Mouse (Mus musculus) neural tube, embryonic 15.5 days (tissue): ENCODE measurements around the gene Prkca. TPM values are rescaled to one million over a fixed set of nuclear protein-coding genes. Genes with fewer than 3 reads are reported as not detected.

Experiments used
- ATAC-seq: fragments of 200-750 bp; cut with Nextera tagmentation; 2 replicates; pipeline ENCODE4 v1.8.0; 2017; ENCODE audit warnings: mild to moderate bottlenecking, moderate TSS enrichment, moderate library complexity; ENCODE audit not compliant: low FRiP score
- H3K27ac ChIP-seq: fragments of 300-500 bp; sonication (generic); replicated peaks from 2 replicates; pipeline ENCODE4 v1.5.1; 2015; ENCODE audit warnings: mild to moderate bottlenecking, inconsistent platforms
- H3K27me3 ChIP-seq: fragments of 300-500 bp; sonication (generic); replicated peaks from 2 replicates; pipeline ENCODE4 v1.6.1; 2015; ENCODE audit warnings: inconsistent platforms
- H3K36me3 ChIP-seq: fragments of 300-500 bp; sonication (generic); 2 replicates; pipeline ENCODE4 v1.6.1; 2015; ENCODE audit warnings: inconsistent platforms
- H3K4me1 ChIP-seq: fragments of 300-500 bp; sonication (generic); 2 replicates; pipeline ENCODE4 v1.6.1; 2015; ENCODE audit warnings: inconsistent platforms
- H3K4me2 ChIP-seq: fragments of 300-500 bp; sonication (generic); 2 replicates; pipeline ENCODE4 v1.6.1; 2015; ENCODE audit warnings: inconsistent platforms, mild to moderate bottlenecking, moderate library complexity
- H3K4me3 ChIP-seq: fragments of 300-500 bp; sonication (generic); replicated peaks from 2 replicates; pipeline ENCODE4 v1.5.1; 2015; ENCODE audit warnings: mild to moderate bottlenecking, inconsistent platforms
- H3K9ac ChIP-seq: fragments of 300-500 bp; sonication (generic); replicated peaks from 2 replicates; pipeline ENCODE4 v1.6.1; 2015; ENCODE audit warnings: mild to moderate bottlenecking, inconsistent platforms
- H3K9me3 ChIP-seq: fragments of 300-500 bp; sonication (generic); replicated peaks from 2 replicates; pipeline ENCODE4 v1.6.1; 2016; ENCODE audit warnings: inconsistent platforms
- WGBS: fragments of 180-500 bp; shearing (Covaris S2); methylation state at CpG from one replicate; pipeline ENCODE4 v1.1.7; 2015; ENCODE audit warnings: mixed read lengths; 5-methylcytosine and 5-hydroxymethylcytosine counted together
- polyA plus RNA-seq: library from polyadenylated mRNA; unstranded; fragments of >200 nt; fragmentation: Nextera tagmentation; extraction: Ambion mirVana; gene quantifications from 2 replicates; pipeline ENCODE4 v1.2.1, GENCODE M21; 2015

Gene Prkca
- polyA plus RNA-seq, 1 experiment from 2014 or later: 9.1 TPM

GRCm38 (mm10) chr11:108335536-108335935 lies 8.2 kb downstream of the Prkca start:
- Histone ChIP-seq H3K27ac (no peak overlapping the region), H3K4me1 (peaks cover 15% of the 10 kb centered on the region), H3K36me3 (no peaks in the 10 kb centered on the region; the same call in 1 of the 2 replicates), H3K9me3 (no peaks in the 10 kb centered on the region), H3K27me3 (no peaks in the 10 kb centered on the region), H3K9ac (no peak overlapping the region), H3K4me3 (no peak overlapping the region), H3K4me2 (no peak overlapping the region)
- WGBS: 91% methylated on average over 4 of the region's 4 CpGs
- no peak for ATAC-seq

DNA sequence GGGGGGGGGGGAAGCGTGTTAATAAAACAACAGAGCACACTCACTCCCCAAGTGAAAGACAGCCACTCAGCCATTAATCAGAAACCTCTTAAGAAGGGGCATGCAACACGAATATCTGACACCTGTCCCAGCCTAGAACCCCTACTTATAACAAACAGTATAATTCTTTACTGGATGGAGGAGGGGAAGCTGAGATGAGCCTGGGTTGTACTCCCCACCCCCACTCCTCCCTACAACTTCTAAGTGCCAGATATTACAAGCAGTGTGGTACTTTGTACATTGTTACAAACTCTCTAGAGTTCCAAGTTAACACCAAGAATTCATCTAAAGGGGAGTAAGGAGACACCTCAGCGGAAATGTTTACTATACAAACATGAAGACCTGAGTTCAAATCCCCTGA lies 9.1 kb downstream of the Prkca start:
- H3K9me3 ChIP-seq: no peaks in the 10 kb centered on the region
- no peaks in the 10 kb centered on the region for H3K27me3 ChIP-seq
- H3K27ac ChIP-seq: no peak overlapping the region
- WGBS: 64% methylated on average over 2 of the region's 3 CpGs
- peaks cover 16% of the 10 kb centered on the region for H3K4me1 ChIP-seq
- no peak overlapping the region for H3K4me2 ChIP-seq
- no peaks in the 10 kb centered on the region; the same call in 1 of the 2 replicates for H3K36me3 ChIP-seq
- no peak overlapping the region for H3K4me3 ChIP-seq
- ATAC-seq: no peak
- H3K9ac ChIP-seq: no peak overlapping the region

GRCm38 (mm10) chr11:108333583-108334379 lies 9.9 kb downstream of the Prkca start:
- no peaks in the 10 kb centered on the region for H3K27me3 ChIP-seq
- no peaks in the 10 kb centered on the region for H3K9me3 ChIP-seq
- WGBS: 26% methylated on average over 8 of the region's 8 CpGs
- no peaks in the 10 kb centered on the region; the same call in 1 of the 2 replicates for H3K36me3 ChIP-seq
- peaks cover 16% of the 10 kb centered on the region for H3K4me1 ChIP-seq
- no peak overlapping the region for H3K4me2 ChIP-seq
- no peak for ATAC-seq
- no peak overlapping the region for H3K4me3 ChIP-seq
- no peak overlapping the region for H3K9ac ChIP-seq
- H3K27ac ChIP-seq: no peak overlapping the region

DNA sequence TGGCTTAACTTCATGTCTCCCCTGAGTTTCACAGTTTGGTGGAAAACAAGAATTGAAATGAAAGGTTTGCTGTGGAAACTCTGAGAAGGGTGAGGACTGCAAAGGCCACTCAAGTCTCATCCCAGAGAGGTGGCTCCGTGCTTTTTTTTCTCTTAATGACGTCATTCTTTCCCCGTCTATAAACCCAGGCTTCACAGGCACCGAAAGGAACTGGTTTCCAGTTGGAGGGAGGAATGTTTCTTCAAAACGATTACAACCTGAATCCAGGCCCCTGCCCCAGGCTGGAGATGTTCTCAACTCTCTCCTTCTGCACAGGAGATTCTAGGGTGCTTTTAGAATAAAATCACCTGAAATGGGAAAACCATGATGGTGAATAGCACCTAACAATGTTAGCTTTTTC lies 10.7 kb downstream of the Prkca start:
- H3K27me3 ChIP-seq: no peaks in the 10 kb centered on the region

GRCm38 (mm10) chr11:108330818-108331217 lies 12.9 kb downstream of the Prkca start:
- Histone ChIP-seq H3K36me3 (no peaks in the 10 kb centered on the region; the same call in 1 of the 2 replicates), H3K9me3 (no peaks in the 10 kb centered on the region), H3K27ac (no peak overlapping the region), H3K4me2 (no peak overlapping the region), H3K4me1 (peaks cover 16% of the 10 kb centered on the region), H3K4me3 (no peak overlapping the region), H3K27me3 (no peaks in the 10 kb centered on the region), H3K9ac (no peak overlapping the region)
- 81% methylated on average over 11 of the region's 11 CpGs for WGBS
- ATAC-seq: no peak

More for the DNA sequence above, 10.7 kb downstream of the Prkca start:
- Histone ChIP-seq H3K4me1 (peaks cover 16% of the 10 kb centered on the region), H3K36me3 (no peaks in the 10 kb centered on the region; the same call in 1 of the 2 replicates), H3K9me3 (no peaks in the 10 kb centered on the region), H3K4me3 (no peak overlapping the region), H3K27ac (no peak overlapping the region), H3K9ac (no peak overlapping the region), H3K4me2 (no peak overlapping the region)
- 11% methylated on average over 5 of the region's 5 CpGs for WGBS
- ATAC-seq: no peak

- H3K9me3 ChIP-seq: no peaks in the 10 kb centered on the region
- 86% methylated on average over 8 of the region's 8 CpGs for WGBS
- no peak overlapping the region for H3K4me2 ChIP-seq
- H3K9ac ChIP-seq: no peak overlapping the region
- ATAC-seq: no peak
- H3K36me3 ChIP-seq: no peaks in the 10 kb centered on the region; the same call in 1 of the 2 replicates
- no peak overlapping the region for H3K4me3 ChIP-seq
- 0 out of 2 replicates have a peak, but pooled peaks cover 5% of the 10 kb centered on the region for H3K4me1 ChIP-seq
- H3K27me3 ChIP-seq: no peaks in the 10 kb centered on the region
- H3K27ac ChIP-seq: no peak overlapping the region
These were observed 17.8 kb downstream of the Prkca start for GRCm38 (mm10) chr11:108325943-108326342.

GRCm38 (mm10) chr11:108322156-108322555 lies 21.6 kb downstream of the Prkca start:
- WGBS: 86% methylated on average over 2 of the region's 2 CpGs
- H3K27me3 ChIP-seq: no peaks in the 10 kb centered on the region
- no peaks in the 10 kb centered on the region for H3K9me3 ChIP-seq
- no peak overlapping the region for H3K4me2 ChIP-seq
- H3K9ac ChIP-seq: no peak overlapping the region
- ATAC-seq: no peak
- no peak overlapping the region for H3K4me3 ChIP-seq
- H3K36me3 ChIP-seq: no peaks in the 10 kb centered on the region
- H3K27ac ChIP-seq: no peak overlapping the region
- peaks cover 7% of the 10 kb centered on the region for H3K4me1 ChIP-seq

DNA sequence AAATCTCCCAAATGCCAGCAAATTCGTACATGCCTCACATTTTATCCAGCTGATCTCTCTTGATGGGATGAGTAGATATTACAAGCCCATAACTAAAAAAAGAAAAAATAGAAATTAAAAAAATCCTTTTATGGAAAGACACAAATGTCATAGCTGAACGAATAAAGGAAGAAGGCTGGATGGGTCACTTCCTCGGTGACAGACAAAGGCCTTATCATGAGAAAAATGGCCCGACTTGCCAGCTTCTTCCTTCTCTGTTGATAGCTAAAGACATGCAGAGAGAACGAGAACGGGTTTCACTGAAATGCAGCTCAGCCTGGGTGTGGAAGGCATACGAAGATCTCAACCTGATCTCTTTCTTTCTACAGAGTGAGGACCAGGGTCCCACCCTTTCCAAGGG lies 23.2 kb downstream of the Prkca start:
- H3K9ac ChIP-seq: no peak overlapping the region
- H3K27me3 ChIP-seq: no peaks in the 10 kb centered on the region
- H3K4me1 ChIP-seq: peaks cover 7% of the 10 kb centered on the region
- no peak for ATAC-seq
- 87% methylated on average over 7 of the region's 7 CpGs for WGBS
- no peak overlapping the region for H3K4me3 ChIP-seq
- no peak overlapping the region for H3K4me2 ChIP-seq
- H3K27ac ChIP-seq: no peak overlapping the region
- H3K36me3 ChIP-seq: no peaks in the 10 kb centered on the region
- no peaks in the 10 kb centered on the region for H3K9me3 ChIP-seq

GRCm38 (mm10) chr11:108319162-108319561 lies 24.6 kb downstream of the Prkca start:
- 85% methylated on average over 11 of the region's 11 CpGs for WGBS
- Histone ChIP-seq H3K9ac (no peak overlapping the region), H3K4me2 (no peak overlapping the region), H3K27ac (no peak overlapping the region), H3K27me3 (no peaks in the 10 kb centered on the region), H3K9me3 (no peaks in the 10 kb centered on the region), H3K4me1 (peaks cover 7% of the 10 kb centered on the region), H3K36me3 (no peaks in the 10 kb centered on the region), H3K4me3 (no peak overlapping the region)
- ATAC-seq: no peak

DNA sequence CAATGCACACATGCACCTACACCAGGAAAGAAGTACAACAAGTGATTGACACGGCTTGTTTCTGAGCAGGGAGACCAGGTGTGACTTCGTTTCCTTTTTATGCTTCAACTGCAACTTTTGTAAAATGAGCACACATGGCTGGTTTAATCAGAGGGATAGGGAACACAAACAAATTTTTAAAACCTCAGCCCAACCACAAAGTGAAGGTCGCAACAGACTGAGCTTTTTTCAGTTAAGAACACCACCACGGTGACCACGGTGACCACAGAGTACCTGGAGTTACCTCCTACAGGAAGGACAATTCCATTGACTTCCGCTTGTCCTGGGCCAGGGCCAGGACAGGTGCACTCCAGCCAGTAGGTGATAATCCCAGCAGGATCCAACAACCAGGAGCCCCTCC lies 25.9 kb downstream of the Prkca start:
- H3K9ac ChIP-seq: no peak overlapping the region
- no peak overlapping the region for H3K27ac ChIP-seq
- no peaks in the 10 kb centered on the region for H3K27me3 ChIP-seq
- H3K4me3 ChIP-seq: no peak overlapping the region
- H3K4me1 ChIP-seq: peaks cover 7% of the 10 kb centered on the region
- H3K9me3 ChIP-seq: no peaks in the 10 kb centered on the region
- WGBS: 84% methylated on average over 6 of the region's 6 CpGs
- no peak for ATAC-seq
- no peaks in the 10 kb centered on the region for H3K36me3 ChIP-seq
- H3K4me2 ChIP-seq: no peak overlapping the region

DNA sequence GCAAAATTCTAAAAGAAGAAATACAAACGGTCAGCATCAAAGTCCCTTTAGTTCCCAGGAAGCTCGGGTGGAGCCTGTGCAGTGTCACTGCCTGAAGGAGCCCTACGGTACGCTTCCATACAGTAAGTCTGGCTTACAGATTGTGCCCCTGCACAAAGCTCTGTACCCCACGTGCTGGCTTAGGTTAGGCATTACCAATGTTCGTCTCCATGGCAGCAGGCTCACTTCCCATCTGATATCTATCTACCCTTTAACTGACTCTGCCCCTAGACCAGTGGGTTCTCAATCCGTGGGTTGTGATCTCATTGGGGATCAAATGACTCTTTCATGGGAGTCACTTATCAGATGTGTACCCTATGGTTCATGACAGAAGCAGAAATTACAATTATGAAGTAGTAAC lies 28.0 kb downstream of the Prkca start:
- ATAC-seq: no peak
- no peaks in the 10 kb centered on the region for H3K27me3 ChIP-seq
- H3K4me3 ChIP-seq: no peak overlapping the region
- H3K9me3 ChIP-seq: no peaks in the 10 kb centered on the region
- H3K27ac ChIP-seq: no peak overlapping the region
- no peak overlapping the region for H3K4me2 ChIP-seq
- WGBS: 89% methylated on average over 7 of the region's 7 CpGs
- no peak overlapping the region for H3K9ac ChIP-seq
- no peaks in the 10 kb centered on the region for H3K36me3 ChIP-seq
- peaks cover 7% of the 10 kb centered on the region for H3K4me1 ChIP-seq

- no peak for ATAC-seq
- H3K27ac ChIP-seq: no peak overlapping the region
- no peaks in the 10 kb centered on the region for H3K9me3 ChIP-seq
- H3K27me3 ChIP-seq: no peaks in the 10 kb centered on the region
- no peak overlapping the region for H3K4me3 ChIP-seq
- no peaks in the 10 kb centered on the region for H3K4me1 ChIP-seq
- H3K4me2 ChIP-seq: no peak overlapping the region
- H3K9ac ChIP-seq: no peak overlapping the region
- WGBS: 84% methylated on average over 5 of the region's 5 CpGs
- H3K36me3 ChIP-seq: no peaks in the 10 kb centered on the region
These were observed 31.2 kb downstream of the Prkca start for GRCm38 (mm10) chr11:108312516-108312915.
